Mouse (Mus musculus) liver, adult 2 months (tissue): ENCODE measurements around the gene Adgrv1. TPM values are rescaled to one million over a fixed set of nuclear protein-coding genes. Genes with fewer than 3 reads are reported as not detected.
A peak's percentile ranks its signal among the peaks of the same experiment; 100 is the strongest.

Experiments used
- DNase-seq: peaks from one replicate; pipeline ENCODE4 v3.0.0-alpha.2; 2011; ENCODE audit warnings: low read depth, low spot score; ENCODE audit errors: extremely low read depth
- H3K27ac ChIP-seq: fragments of 200-500 bp; replicated peaks from 2 replicates; pipeline ENCODE4 v1.5.1; 2012; ENCODE audit warnings: low read depth, mild to moderate bottlenecking, control low read depth, inconsistent platforms, low read length; ENCODE audit not compliant: insufficient read depth
- H3K27me3 ChIP-seq: fragments of 200-500 bp; 2 replicates; pipeline ENCODE4 v1.6.1; 2012; ENCODE audit warnings: mild to moderate bottlenecking, moderate library complexity, low read length, inconsistent platforms; ENCODE audit not compliant: control insufficient read depth, insufficient read depth
- H3K36me3 ChIP-seq: fragments of 200-500 bp; 2 replicates; pipeline ENCODE4 v1.6.1; 2012; ENCODE audit warnings: low read length, inconsistent platforms; ENCODE audit not compliant: control insufficient read depth, insufficient read depth
- H3K4me1 ChIP-seq: fragments of 200-500 bp; 2 replicates; pipeline ENCODE4 v1.6.1; 2011; ENCODE audit warnings: low read length; ENCODE audit not compliant: control insufficient read depth, insufficient read depth
- H3K4me3 ChIP-seq: fragments of 200-500 bp; 2 replicates; pipeline ENCODE4 v1.5.1; 2011; ENCODE audit warnings: low read depth, mild to moderate bottlenecking, control low read depth, low read length, moderate library complexity; ENCODE audit not compliant: insufficient read depth
- H3K79me2 ChIP-seq: fragments of 200-500 bp; 2 replicates; pipeline ENCODE4 v1.6.1; 2012; ENCODE audit warnings: inconsistent platforms, mild to moderate bottlenecking, low read length, moderate library complexity; ENCODE audit not compliant: control insufficient read depth, insufficient read depth
- H3K9ac ChIP-seq: fragments of 200-500 bp; 2 replicates; pipeline ENCODE4 v1.6.1; 2012; ENCODE audit warnings: low read depth, mild to moderate bottlenecking, control low read depth, inconsistent platforms, low read length
- CTCF ChIP-seq: fragments of 200-500 bp; IDR thresholded peaks from 2 replicates; pipeline ENCODE4 v1.5.1; 2011; ENCODE audit warnings: low read depth, low read length, control low read depth
- POLR2A ChIP-seq: fragments of 200-500 bp; IDR thresholded peaks from 2 replicates; pipeline ENCODE4 v1.6.1; 2011; ENCODE audit warnings: low read length, control low read depth; ENCODE audit not compliant: insufficient read depth; ENCODE audit errors: extremely low read depth
- WGBS: fragments of 180-500 bp; shearing (Covaris S2); methylation state at CpG from one replicate; pipeline ENCODE4 v1.1.7; 2018; 5-methylcytosine and 5-hydroxymethylcytosine counted together
- polyA plus RNA-seq: library from polyadenylated mRNA; depleted of rRNA; stranded (reverse); fragments of >200 nt; gene quantifications from 2 replicates; pipeline ENCODE4 v1.2.3, GENCODE M21; 2012; rRNA removed
- total RNA-seq: library from RNA; depleted of rRNA; stranded (reverse); fragments of >200 nt; gene quantifications from 2 replicates; pipeline ENCODE4 v1.2.3, GENCODE M21; 2014; rRNA removed

Adgrv1 gene
- 2.9 and 3.1 TPM in 2 replicates for total RNA-seq
- polyA plus RNA-seq: 1.5 and 1.8 TPM in 2 replicates

- peak; percentile 82 for DNase-seq
- Histone ChIP-seq H3K79me2 (no peaks in the 10 kb centered on the region), H3K4me3 (peak within 1 kb of the TSS; percentile 25; the same call in 1 of the 2 replicates), H3K27ac (no peak within 1 kb of the TSS), H3K27me3 (0 out of 2 replicates have a peak, but pooled peaks cover 4% of the 10 kb centered on the region), H3K9ac (no peak within 1 kb of the TSS), H3K4me1 (no peaks in the 10 kb centered on the region), H3K36me3 (no peaks in the 10 kb centered on the region)
- WGBS: 3% methylated on average over 42 of the region's 42 CpGs
- TF ChIP-seq CTCF (no peak), POLR2A (no peak)
Observed at GRCm38 (mm10) chr13:81632720-81633415, at the start of gene Adgrv1. Adgrv1 (minus strand) TSS chr13:81633154.

- Histone ChIP-seq H3K27me3 (no peaks in the 10 kb centered on the region), H3K9ac (no peak overlapping the region), H3K36me3 (peaks cover 33% of the 10 kb centered on the region), H3K4me3 (no peak overlapping the region), H3K79me2 (no peaks in the 10 kb centered on the region), H3K4me1 (no peaks in the 10 kb centered on the region), H3K27ac (no peak overlapping the region)
- no peak for TF ChIP-seq POLR2A
- no peak for TF ChIP-seq CTCF
- WGBS: 80% methylated on average over 8 of the region's 8 CpGs
- DNase-seq: no peak
Observed at GRCm38 (mm10) chr13:81675333-81675732, 42.4 kb upstream of the Adgrv1 start.

- DNase-seq: no peak
- H3K4me3 ChIP-seq: no peak overlapping the region
- no peaks in the 10 kb centered on the region for H3K27me3 ChIP-seq
- H3K27ac ChIP-seq: no peak overlapping the region
- WGBS: 84% methylated on average over 5 of the region's 5 CpGs
- H3K9ac ChIP-seq: no peak overlapping the region
- H3K36me3 ChIP-seq: peaks cover 50% of the 10 kb centered on the region
- H3K4me1 ChIP-seq: peaks cover 8% of the 10 kb centered on the region
- TF ChIP-seq POLR2A (no peak), CTCF (no peak)
- H3K79me2 ChIP-seq: peaks cover 8% of the 10 kb centered on the region; the same call in 1 of the 2 replicates
Observed at GRCm38 (mm10) chr13:81667713-81668112, 34.8 kb upstream of the Adgrv1 start.

GRCm38 (mm10) chr13:81664331-81664698 is 31.4 kb upstream of the Adgrv1 start:
- Histone ChIP-seq H3K27ac (peak overlapping the region; percentile 32; the same call in 1 of the 2 replicates), H3K27me3 (no peaks in the 10 kb centered on the region), H3K4me1 (peaks cover 8% of the 10 kb centered on the region), H3K36me3 (peaks cover 39% of the 10 kb centered on the region), H3K79me2 (peaks cover 13% of the 10 kb centered on the region; the same call in 1 of the 2 replicates), H3K4me3 (no peak overlapping the region), H3K9ac (no peak overlapping the region)
- peak; percentile 68 for DNase-seq
- TF ChIP-seq POLR2A (no peak), CTCF (no peak)
- WGBS: 47% methylated on average over 5 of the region's 5 CpGs

- peaks cover 11% of the 10 kb centered on the region for H3K4me1 ChIP-seq
Observed at GRCm38 (mm10) chr13:81663566-81664330, 30.8 kb upstream of the Adgrv1 start.

More at GRCm38 (mm10) chr13:81663566-81664330, 30.8 kb upstream of the Adgrv1 start:
- Histone ChIP-seq H3K36me3 (peaks cover 35% of the 10 kb centered on the region), H3K27ac (peak overlapping the region; percentile 32; the same call in 1 of the 2 replicates), H3K9ac (no peak overlapping the region), H3K79me2 (peaks cover 13% of the 10 kb centered on the region; the same call in 1 of the 2 replicates), H3K4me3 (no peak overlapping the region), H3K27me3 (no peaks in the 10 kb centered on the region)
- TF ChIP-seq POLR2A: no peak
- TF ChIP-seq CTCF: no peak
- 42% methylated on average over 12 of the region's 12 CpGs for WGBS
- DNase-seq: peak; percentile 45
